Mouse (Mus musculus): ENCODE results near the gene Cdk7. TPM values are rescaled to one million over a fixed set of nuclear protein-coding genes. Genes with fewer than 3 reads are reported as not detected.

Cdk7 gene
- polyA plus RNA-seq, 1 experiment from 2014 or later, result 79.3 TPM

GRCm38 (mm10) chr13:100752529-100752928 lies 21.8 kb upstream of the Cdk7 start:
- no peaks in the 10 kb centered on the region for H3K27me3 ChIP-seq (replicated peaks; ENCODE audit: control insufficient read depth, insufficient read depth, low read length)
- whole genome bisulfite sequencing, result 82% methylated on average over 8 of the region's 8 CpGs
- H3K27ac ChIP-seq (ENCODE audit: low read depth), result no peak overlapping the region
- ATAC-seq (replicated peaks; ENCODE audit: low FRiP score, low TSS enrichment, low read depth), result no peak
- no peak overlapping the region for H3K9ac ChIP-seq (ENCODE audit: low read length)
- H3K4me1 ChIP-seq (replicated peaks; ENCODE audit: control insufficient read depth, insufficient read depth, low read length), result no peaks in the 10 kb centered on the region
- H3K4me2 ChIP-seq (ENCODE audit: low read length), result no peak overlapping the region
- H3K9me3 ChIP-seq (ENCODE audit: control insufficient read depth, low read length), result no peaks in the 10 kb centered on the region
- H3K4me3 ChIP-seq (ENCODE audit: low read depth, low read length), result no peak overlapping the region
- no peaks in the 10 kb centered on the region for H3K36me3 ChIP-seq (ENCODE audit: control insufficient read depth, insufficient read depth, low read length)
- DNase-seq (ENCODE audit: low spot score), result no peak

- no peak overlapping the region for H3K4me2 ChIP-seq (ENCODE audit: low read length)
- no peaks in the 10 kb centered on the region for H3K27me3 ChIP-seq (replicated peaks; ENCODE audit: control insufficient read depth, insufficient read depth, low read length)
- H3K36me3 ChIP-seq (ENCODE audit: control insufficient read depth, insufficient read depth, low read length), result no peaks in the 10 kb centered on the region
- no peaks in the 10 kb centered on the region for H3K9me3 ChIP-seq (ENCODE audit: control insufficient read depth, low read length)
- no peak overlapping the region for H3K4me3 ChIP-seq (ENCODE audit: low read depth, low read length)
- H3K27ac ChIP-seq (ENCODE audit: low read depth), result no peak overlapping the region
- no peak for ATAC-seq (replicated peaks; ENCODE audit: low FRiP score, low TSS enrichment, low read depth)
- H3K9ac ChIP-seq (ENCODE audit: low read length), result no peak overlapping the region
- DNase-seq (ENCODE audit: low spot score), result no peak
- H3K4me1 ChIP-seq (replicated peaks; ENCODE audit: control insufficient read depth, insufficient read depth, low read length), result no peaks in the 10 kb centered on the region
- WGBS, result 83% methylated on average over 3 of the region's 3 CpGs
These were observed 20.7 kb upstream of the Cdk7 start for GRCm38 (mm10) chr13:100751402-100751801.

GRCm38 (mm10) chr13:100750799-100751198 lies 20.1 kb upstream of the Cdk7 start:
- Histone ChIP-seq H3K4me1 (replicated peaks; ENCODE audit: control insufficient read depth, insufficient read depth, low read length) (no peaks in the 10 kb centered on the region), H3K4me3 (ENCODE audit: low read depth, low read length) (no peak overlapping the region), H3K36me3 (ENCODE audit: control insufficient read depth, insufficient read depth, low read length) (no peaks in the 10 kb centered on the region), H3K27me3 (replicated peaks; ENCODE audit: control insufficient read depth, insufficient read depth, low read length) (no peaks in the 10 kb centered on the region), H3K4me2 (ENCODE audit: low read length) (no peak overlapping the region), H3K9me3 (ENCODE audit: control insufficient read depth, low read length) (no peaks in the 10 kb centered on the region), H3K9ac (ENCODE audit: low read length) (no peak overlapping the region), H3K27ac (ENCODE audit: low read depth) (no peak overlapping the region)
- no peak for DNase-seq (ENCODE audit: low spot score)
- no peak for ATAC-seq (replicated peaks; ENCODE audit: low FRiP score, low TSS enrichment, low read depth)
- WGBS, result 75% methylated on average over 5 of the region's 5 CpGs

GRCm38 (mm10) chr13:100748638-100749037 lies 17.9 kb upstream of the Cdk7 start:
- no peak for ATAC-seq (replicated peaks; ENCODE audit: low FRiP score, low TSS enrichment, low read depth)
- Histone ChIP-seq H3K9me3 (ENCODE audit: control insufficient read depth, low read length) (no peaks in the 10 kb centered on the region), H3K27ac (ENCODE audit: low read depth) (no peak overlapping the region), H3K4me1 (replicated peaks; ENCODE audit: control insufficient read depth, insufficient read depth, low read length) (no peaks in the 10 kb centered on the region), H3K4me2 (ENCODE audit: low read length) (no peak overlapping the region), H3K9ac (ENCODE audit: low read length) (no peak overlapping the region), H3K4me3 (ENCODE audit: low read depth, low read length) (no peak overlapping the region), H3K36me3 (ENCODE audit: control insufficient read depth, insufficient read depth, low read length) (no peaks in the 10 kb centered on the region), H3K27me3 (replicated peaks; ENCODE audit: control insufficient read depth, insufficient read depth, low read length) (no peaks in the 10 kb centered on the region)
- 53% methylated on average over 8 of the region's 8 CpGs for WGBS
- DNase-seq (ENCODE audit: low spot score), result no peak

GRCm38 (mm10) chr13:100746090-100746489 lies 15.4 kb upstream of the Cdk7 start:
- no peaks in the 10 kb centered on the region for H3K36me3 ChIP-seq (ENCODE audit: control insufficient read depth, insufficient read depth, low read length)
- DNase-seq (ENCODE audit: low spot score) (no peak), ATAC-seq (replicated peaks; ENCODE audit: low FRiP score, low TSS enrichment, low read depth) (no peak)
- H3K4me2 ChIP-seq (ENCODE audit: low read length), result no peak overlapping the region
- H3K9me3 ChIP-seq (ENCODE audit: control insufficient read depth, low read length), result no peaks in the 10 kb centered on the region
- 88% methylated on average over 3 of the region's 3 CpGs for WGBS
- H3K27me3 ChIP-seq (replicated peaks; ENCODE audit: control insufficient read depth, insufficient read depth, low read length), result no peaks in the 10 kb centered on the region
- H3K4me3 ChIP-seq (ENCODE audit: low read depth, low read length), result no peak overlapping the region
- H3K4me1 ChIP-seq (replicated peaks; ENCODE audit: control insufficient read depth, insufficient read depth, low read length), result peaks cover 5% of the 10 kb centered on the region; the same call in 1 of the 2 replicates
- no peak overlapping the region for H3K27ac ChIP-seq (ENCODE audit: low read depth)
- no peak overlapping the region for H3K9ac ChIP-seq (ENCODE audit: low read length)

- peak; percentile 95 for DNase-seq (ENCODE audit: low spot score)
- whole genome bisulfite sequencing, result 0% methylated on average over 52 of the region's 52 CpGs
- peak within 1 kb of the TSS; percentile 94 for H3K4me3 ChIP-seq (ENCODE audit: low read depth, low read length)
- no peaks in the 10 kb centered on the region for H3K9me3 ChIP-seq (ENCODE audit: control insufficient read depth, low read length)
- peaks cover 11% of the 10 kb centered on the region; the same call in 1 of the 2 replicates for H3K36me3 ChIP-seq (ENCODE audit: control insufficient read depth, insufficient read depth, low read length)
- peak within 1 kb of the TSS; percentile 56 for H3K4me2 ChIP-seq (ENCODE audit: low read length)
- peaks cover 5% of the 10 kb centered on the region; the same call in 1 of the 2 replicates for H3K4me1 ChIP-seq (replicated peaks; ENCODE audit: control insufficient read depth, insufficient read depth, low read length)
- peak within 1 kb of the TSS; percentile 98 for H3K27ac ChIP-seq (ENCODE audit: low read depth)
- peak within 1 kb of the TSS; percentile 87 for H3K9ac ChIP-seq (ENCODE audit: low read length)
- peak; percentile 96 for ATAC-seq (replicated peaks; ENCODE audit: low FRiP score, low TSS enrichment, low read depth)
- no peaks in the 10 kb centered on the region for H3K27me3 ChIP-seq (replicated peaks; ENCODE audit: control insufficient read depth, insufficient read depth, low read length)
These were observed 13.5 kb upstream of the Cdk7 start, which contains the start of gene Mrps36 for GRCm38 (mm10) chr13:100744036-100744744. Gene Mrps36 (minus strand): TSS chr13:100744659.

- ATAC-seq (replicated peaks; ENCODE audit: low FRiP score, low TSS enrichment, low read depth), result peak; percentile 59
- no peak for DNase-seq (ENCODE audit: low spot score)
- H3K4me1 ChIP-seq (replicated peaks; ENCODE audit: control insufficient read depth, insufficient read depth, low read length), result peaks cover 5% of the 10 kb centered on the region; the same call in 1 of the 2 replicates
- H3K36me3 ChIP-seq (ENCODE audit: control insufficient read depth, insufficient read depth, low read length), result peaks cover 14% of the 10 kb centered on the region; the same call in 1 of the 2 replicates
- H3K9ac ChIP-seq (ENCODE audit: low read length), result peak overlapping the region; percentile 87
- no peaks in the 10 kb centered on the region for H3K9me3 ChIP-seq (ENCODE audit: control insufficient read depth, low read length)
- peak overlapping the region; percentile 94 for H3K4me3 ChIP-seq (ENCODE audit: low read depth, low read length)
- H3K27ac ChIP-seq (ENCODE audit: low read depth), result peak overlapping the region; percentile 98
- H3K27me3 ChIP-seq (replicated peaks; ENCODE audit: control insufficient read depth, insufficient read depth, low read length), result no peaks in the 10 kb centered on the region
- H3K4me2 ChIP-seq (ENCODE audit: low read length), result peak overlapping the region; percentile 56
- WGBS, result 49% methylated on average over 11 of the region's 11 CpGs
These were observed 12.8 kb upstream of the Cdk7 start for GRCm38 (mm10) chr13:100743346-100744035.

- Histone ChIP-seq H3K9ac (ENCODE audit: low read length) (no peak overlapping the region), H3K4me3 (ENCODE audit: low read depth, low read length) (no peak overlapping the region), H3K4me1 (replicated peaks; ENCODE audit: control insufficient read depth, insufficient read depth, low read length) (peaks cover 5% of the 10 kb centered on the region; the same call in 1 of the 2 replicates), H3K36me3 (ENCODE audit: control insufficient read depth, insufficient read depth, low read length) (peaks cover 15% of the 10 kb centered on the region; the same call in 1 of the 2 replicates), H3K4me2 (ENCODE audit: low read length) (peak overlapping the region; percentile 56), H3K27ac (ENCODE audit: low read depth) (no peak overlapping the region), H3K9me3 (ENCODE audit: control insufficient read depth, low read length) (no peaks in the 10 kb centered on the region), H3K27me3 (replicated peaks; ENCODE audit: control insufficient read depth, insufficient read depth, low read length) (no peaks in the 10 kb centered on the region)
- WGBS, result 85% methylated on average over 5 of the region's 5 CpGs
- ATAC-seq (replicated peaks; ENCODE audit: low FRiP score, low TSS enrichment, low read depth) (no peak), DNase-seq (ENCODE audit: low spot score) (no peak)
These were observed 12.1 kb upstream of the Cdk7 start for GRCm38 (mm10) chr13:100742831-100743230.

Data from intestine, embryonic 14.5 days (tissue).